Mouse (Mus musculus): Measurements from ENCODE around the gene Pum2.

- TF ChIP-seq CTCF (IDR thresholded peaks at IDR 0.05 in 2 of 3, conservative IDR thresholded peaks at IDR 0.05 in 1 of 3; ENCODE audit: control insufficient read depth in 1 of 3, insufficient read depth in 1 of 3, low read depth in 2 of 3, low read length in 3 of 3, poor library complexity in 1 of 3, severe bottlenecking in 1 of 3) (no peak), POLR2A (IDR thresholded peaks at IDR 0.05; ENCODE audit: control insufficient read depth in 1 of 2, insufficient read depth in 1 of 2, low read depth in 1 of 2, low read length in 2 of 2, poor library complexity in 1 of 2) (no peak), EP300 (IDR thresholded peaks at IDR 0.05; ENCODE audit: low read depth in 1 of 2, low read length in 2 of 2) (no peak), TCF12 (IDR thresholded peaks at IDR 0.05; ENCODE audit: low read depth, low read length) (no peak)
These were observed 98.0 kb downstream of the Pum2 start for GRCm38 (mm10) chr12:8771844-8772380.

All from MEL (cell line).